Mouse (Mus musculus) embryonic fibroblast, embryonic 13.5 days (primary cell): ENCODE data around the gene Rnf212b.

Experiments
- CTCF ChIP-seq: IDR thresholded peaks from 2 replicates; pipeline ENCODE4 v1.5.1; 2011; ENCODE audit warnings: mild to moderate bottlenecking, control low read depth, low read length, moderate library complexity, borderline replicate concordance; ENCODE audit not compliant: insufficient read depth
- POLR2A ChIP-seq: IDR thresholded peaks from 2 replicates; pipeline ENCODE4 v1.6.1; 2011; ENCODE audit warnings: low read depth, mild to moderate bottlenecking, control low read depth, low read length, moderate library complexity

- no peak for TF ChIP-seq CTCF
- TF ChIP-seq POLR2A: peak; percentile 93
Measured at GRCm38 (mm10) chr14:54883154-54884021, 69.4 kb downstream of the Rnf212b start, which contains the start of the genes Bcl2l2 and Gm20521.
